Mouse (Mus musculus): ENCODE measurements around the gene Cpe.

Cpe gene

DNA sequence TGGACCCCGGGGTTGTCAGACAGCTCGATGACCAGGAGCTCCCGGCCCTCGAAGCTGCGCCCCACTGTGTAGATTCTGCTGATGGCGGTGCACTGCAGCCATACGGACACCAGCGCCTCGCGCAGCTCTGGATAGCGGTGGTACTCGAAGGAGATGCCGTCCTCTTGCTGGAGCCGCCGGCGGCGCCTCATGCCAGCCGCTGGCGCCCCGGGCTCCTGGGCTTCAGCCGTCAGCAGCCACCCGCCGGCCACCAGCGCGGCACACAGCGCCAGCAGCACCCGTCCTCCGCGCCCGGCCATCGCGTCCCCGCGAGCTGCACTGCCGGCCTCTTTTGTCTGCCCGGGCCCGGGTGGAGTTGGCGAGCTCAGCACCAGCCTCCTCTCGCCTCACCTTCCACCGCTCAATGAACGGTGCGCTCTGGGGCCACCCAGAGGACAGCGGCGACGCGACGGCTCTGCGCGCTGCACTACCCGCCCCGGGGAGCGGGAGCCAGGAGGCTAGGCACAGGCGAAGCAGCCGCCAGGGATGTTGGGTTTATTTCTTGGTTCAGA lies at the start of gene Cpe:
Cpe (minus strand) TSS at position 404 of the 551 bp plus-strand sequence.
- peak; percentile 90 for DNase-seq (ENCODE audit: low read depth, low spot score)

DNA sequence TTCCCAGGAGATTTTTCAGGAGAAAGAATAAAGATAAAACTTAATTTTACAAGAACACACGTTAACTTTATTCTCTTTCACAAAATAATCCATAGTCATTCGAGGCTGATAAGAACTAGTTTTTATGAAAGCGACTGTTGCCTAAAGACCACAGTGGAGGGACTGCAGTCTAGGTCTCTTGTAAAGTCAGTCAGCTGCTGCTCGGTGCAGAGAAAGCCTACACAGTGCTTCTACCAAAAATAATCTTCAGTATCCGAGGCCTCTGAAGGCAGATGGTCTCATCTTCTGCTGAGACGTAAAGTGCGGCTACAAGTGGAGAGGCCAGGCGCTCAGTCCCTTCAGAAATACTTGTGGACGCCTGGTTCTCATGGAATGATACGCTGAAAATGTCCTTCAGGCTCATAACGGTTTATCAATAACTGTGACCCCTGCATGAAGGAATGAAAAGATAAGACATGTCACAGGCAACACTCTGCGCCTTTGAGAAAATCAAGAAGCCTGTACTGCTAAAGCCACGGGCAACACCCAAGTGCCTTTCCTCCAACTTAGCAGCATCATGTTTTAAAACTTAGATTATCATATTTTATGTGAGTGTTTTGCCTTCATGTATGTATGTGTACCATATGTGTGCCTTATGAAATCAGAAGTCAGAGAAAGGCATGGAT lies 47.8 kb upstream of the Cpe start:
- DNase-seq (ENCODE audit: low read depth, low spot score) = no peak

DNA sequence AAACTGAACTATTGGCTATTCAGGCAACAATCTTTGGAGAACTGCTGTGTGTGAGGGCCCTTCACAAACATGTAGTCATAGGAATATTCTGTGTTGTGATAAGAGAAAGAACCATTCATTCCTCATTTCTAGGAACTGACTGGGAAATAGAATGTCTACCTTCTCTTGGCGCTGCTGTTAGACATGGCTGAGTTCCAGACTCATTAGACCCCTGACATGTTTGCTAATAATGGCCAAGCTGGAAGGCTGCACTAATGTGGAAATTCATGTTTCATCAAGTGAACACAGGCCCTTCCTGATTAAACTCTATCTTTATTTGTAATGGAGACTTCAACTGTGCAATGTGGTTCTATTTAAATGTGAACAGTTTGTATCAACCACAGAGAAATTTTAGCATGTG lies 46.1 kb upstream of the Cpe start:
- no peak for DNase-seq (ENCODE audit: low read depth, low spot score)

DNA sequence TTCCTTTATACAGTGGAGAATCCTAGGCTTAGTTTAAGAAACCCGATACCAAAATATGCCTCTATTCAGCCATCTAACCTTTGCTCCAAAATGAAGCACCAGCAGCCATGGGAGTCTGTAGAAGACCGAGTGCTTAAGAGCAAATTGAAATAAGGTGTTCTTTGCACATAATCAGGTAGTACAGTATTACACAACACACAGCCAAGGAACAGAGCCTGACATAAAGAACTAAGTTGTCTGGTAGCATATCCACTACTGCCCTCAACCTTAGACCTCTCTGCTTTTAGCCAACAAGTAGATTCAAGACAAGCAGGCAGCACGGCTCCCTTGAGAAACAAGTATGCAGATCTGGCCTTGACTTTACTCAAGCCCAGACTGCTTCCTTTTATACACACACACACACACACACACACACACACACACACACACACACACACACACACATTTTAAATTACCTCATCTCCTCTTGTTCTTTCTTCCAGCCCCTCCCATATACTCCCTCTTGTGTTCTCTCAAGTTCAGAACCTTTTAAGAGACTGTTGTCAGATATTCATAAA lies 44.0 kb upstream of the Cpe start:
- no peak for DNase-seq (ENCODE audit: low read depth, low spot score)

DNA sequence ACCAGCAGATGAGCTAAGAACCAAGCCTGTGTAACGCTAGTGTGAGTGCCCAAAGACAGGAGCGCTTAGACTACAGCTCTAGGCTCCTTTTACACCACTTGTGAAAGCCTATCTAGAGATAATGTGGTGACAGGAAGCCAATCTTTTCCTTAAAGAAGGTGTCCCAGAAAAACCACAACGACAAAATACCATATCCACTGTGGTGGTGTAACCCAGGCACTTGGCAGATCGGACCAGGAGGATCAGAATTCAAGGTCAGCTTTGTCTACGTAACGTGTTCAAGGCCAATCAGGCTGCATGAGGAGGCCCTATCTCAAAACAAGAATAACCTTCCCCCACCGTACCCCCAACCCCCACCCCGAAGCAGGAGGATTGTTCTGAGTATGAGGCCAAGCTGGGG lies 42.3 kb upstream of the Cpe start:
- no peak for DNase-seq (ENCODE audit: low read depth, low spot score)

DNA sequence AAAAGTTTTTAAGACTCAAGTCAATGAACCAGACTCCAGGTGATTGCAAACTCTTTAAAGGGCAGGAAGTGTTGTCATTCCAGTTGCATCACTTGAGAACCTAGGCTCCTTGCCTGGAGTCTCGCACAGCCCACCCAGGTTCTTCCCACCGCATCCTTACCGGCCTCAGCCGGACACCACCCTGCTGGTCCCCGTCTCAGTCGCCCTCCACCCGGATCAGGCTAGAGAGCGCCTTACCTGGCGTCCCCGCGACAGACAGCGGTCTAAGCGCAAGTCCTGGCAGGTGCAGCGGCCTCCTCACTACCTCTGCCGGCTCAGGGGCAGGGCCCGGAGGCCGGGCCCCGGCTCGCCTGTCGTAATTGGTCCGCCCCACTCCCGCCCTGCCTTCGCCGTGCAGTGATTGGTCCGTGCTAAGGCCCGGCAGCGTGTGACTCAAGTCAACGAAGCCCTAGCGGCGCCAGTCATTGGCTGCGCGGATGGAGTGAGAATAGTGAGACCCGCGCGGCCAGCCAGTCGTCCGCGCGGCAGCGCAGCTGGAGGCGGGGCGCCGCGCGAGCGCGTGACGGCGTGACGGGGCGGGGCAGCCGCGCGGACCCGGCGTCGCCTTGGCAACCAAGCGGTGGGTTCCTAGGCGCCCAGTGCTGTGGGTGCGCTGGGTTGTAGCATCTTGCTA lies 40.6 kb upstream of the Cpe start, which contains the start of gene Msmo1:
Msmo1 (minus strand) TSS at position 522 of the 673 bp plus-strand sequence.
- peak; percentile 100 for DNase-seq (ENCODE audit: low read depth, low spot score)

DNA sequence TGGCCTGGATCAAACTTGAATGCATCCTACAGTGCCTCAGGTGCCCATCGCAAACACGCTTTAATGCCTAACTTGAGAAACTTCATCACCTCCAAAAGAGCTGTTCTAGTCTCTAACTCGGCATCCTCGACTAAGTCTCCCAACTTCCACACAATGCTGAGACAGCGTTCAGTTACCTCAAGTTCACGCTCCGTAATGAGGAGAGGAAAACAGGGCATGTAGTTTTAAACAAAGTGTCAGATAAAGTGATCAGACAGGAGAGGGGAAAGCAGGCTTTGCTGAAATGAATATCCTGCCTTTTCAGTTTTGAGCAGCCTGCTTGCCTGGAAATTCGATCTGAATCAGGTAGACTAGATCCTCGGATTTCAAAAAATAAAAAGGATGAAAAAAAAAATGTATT lies 39.7 kb upstream of the Cpe start:
- no peak for DNase-seq (ENCODE audit: low read depth, low spot score)

DNA sequence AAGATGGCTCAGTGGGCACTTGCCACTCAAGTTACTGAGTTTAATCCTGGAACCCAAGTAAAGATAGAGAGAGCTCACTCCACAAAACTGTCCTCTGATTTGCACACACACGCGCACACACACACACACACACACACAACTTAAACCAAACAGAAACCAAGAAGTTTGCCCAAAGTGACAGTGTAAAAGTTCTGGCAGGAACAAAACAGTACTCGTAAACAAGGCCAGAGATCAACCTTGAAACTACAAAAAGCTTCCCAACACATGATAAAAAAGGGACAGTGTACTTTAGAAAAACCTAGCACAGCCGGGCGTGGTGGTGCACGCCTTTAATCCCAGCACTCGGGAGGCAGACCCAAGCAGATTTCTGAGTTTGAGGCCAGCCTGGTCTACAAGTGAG lies 35.3 kb upstream of the Cpe start:
- no peak for DNase-seq (ENCODE audit: low read depth, low spot score)

DNA sequence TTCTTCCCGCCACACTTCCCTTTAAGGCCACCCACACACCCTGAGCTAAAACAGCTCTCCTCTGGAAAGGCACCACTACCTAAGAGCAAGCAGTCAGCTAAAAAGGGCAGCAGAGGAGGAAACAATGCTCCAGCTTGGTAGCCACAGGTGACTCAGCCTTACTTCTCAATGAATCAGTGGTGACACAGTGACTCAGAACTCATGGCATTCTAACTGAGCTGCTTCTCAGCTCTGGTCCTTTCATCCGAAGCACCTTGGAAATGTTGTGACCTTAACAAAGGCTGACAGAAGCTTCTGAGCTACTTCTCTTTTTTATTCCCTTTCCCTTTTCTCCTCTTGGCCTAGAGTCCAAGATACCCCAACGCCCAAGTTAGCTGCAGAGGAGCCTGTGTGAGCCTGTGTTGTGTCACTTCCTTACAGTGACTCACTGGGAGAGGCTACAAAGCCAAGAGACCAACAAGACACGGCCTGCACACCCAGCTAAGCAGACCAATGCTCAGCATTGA lies 33.4 kb upstream of the Cpe start:
- DNase-seq (ENCODE audit: low read depth, low spot score) = no peak

DNA sequence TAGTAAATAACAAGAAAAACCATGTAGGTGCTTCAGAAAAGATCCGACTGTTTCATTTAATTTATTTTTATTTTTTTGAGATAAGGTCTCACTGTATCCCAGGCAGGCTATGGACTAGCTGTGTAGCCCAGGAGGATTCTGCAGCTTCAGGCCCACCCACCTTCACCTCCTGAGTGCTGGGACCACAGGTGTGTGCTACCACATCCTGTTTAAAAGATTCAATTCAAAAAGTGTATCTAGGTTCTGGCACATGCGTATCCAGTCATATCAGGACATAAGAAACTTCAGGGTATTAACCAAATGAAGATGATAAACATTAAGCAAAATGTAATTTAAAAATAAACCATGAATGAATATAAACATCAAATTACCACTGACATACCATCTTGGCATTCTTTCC lies 30.4 kb upstream of the Cpe start:
- DNase-seq (ENCODE audit: low read depth, low spot score) = no peak

DNA sequence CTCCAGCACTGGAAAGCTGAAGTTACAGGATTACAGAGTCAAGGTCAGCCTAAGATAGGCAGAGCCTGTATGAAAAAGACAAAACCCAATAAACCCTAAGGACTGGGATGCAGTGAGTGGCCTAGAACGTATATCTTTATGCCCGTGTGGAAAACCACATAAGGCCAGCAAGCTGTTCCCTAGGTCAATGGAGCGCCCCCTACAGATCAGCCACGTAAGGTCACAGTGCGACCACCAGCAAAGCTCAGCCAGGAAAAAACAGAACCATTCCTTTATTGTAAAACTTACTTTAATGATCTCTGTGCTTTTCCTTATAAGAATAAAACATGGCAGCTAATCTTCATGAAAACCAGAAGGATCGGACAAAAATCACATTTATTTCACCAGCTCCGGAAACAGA lies 25.0 kb upstream of the Cpe start:
- peak; percentile 58 for DNase-seq (ENCODE audit: low read depth, low spot score)

DNA sequence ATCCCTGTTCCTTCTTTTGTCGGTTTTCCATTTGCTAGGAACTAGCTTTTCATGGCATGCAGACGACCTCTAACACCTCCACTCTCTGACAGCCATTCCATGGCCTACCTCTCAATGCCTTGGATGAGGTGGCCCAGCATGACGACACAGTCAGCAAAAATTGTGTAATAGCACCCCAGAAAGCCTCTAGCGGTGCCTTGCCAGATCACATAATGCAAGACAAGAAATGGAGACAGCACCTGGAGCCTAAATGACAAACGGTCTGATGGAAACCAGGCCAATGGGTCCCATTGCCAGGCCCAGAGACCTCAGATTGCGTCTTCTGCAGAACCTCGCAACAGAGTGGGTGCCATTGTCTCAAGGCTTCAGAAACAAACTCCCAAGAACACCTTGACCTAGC lies 19.6 kb upstream of the Cpe start:
- DNase-seq (ENCODE audit: low read depth, low spot score) = no peak

DNA sequence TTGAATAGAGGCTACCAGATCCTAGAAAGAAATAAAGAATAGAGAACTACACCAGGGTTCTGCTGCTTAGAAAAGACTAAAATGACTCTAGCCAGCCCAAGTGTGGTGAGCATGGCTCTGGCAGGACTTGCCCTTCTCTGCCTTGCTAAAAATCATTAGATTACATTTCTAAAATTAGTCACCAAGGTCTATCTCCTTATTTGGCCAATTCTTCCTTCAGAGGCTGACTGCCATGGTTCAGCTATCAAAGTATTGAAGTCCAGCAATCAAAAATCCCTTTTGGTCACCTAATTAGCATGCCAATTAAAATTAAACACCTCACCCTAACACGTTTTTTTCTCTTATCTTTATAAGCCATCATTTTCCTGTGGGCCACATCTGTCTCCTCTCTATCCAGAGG lies 18.7 kb upstream of the Cpe start:
- DNase-seq (ENCODE audit: low read depth, low spot score) = no peak

DNA sequence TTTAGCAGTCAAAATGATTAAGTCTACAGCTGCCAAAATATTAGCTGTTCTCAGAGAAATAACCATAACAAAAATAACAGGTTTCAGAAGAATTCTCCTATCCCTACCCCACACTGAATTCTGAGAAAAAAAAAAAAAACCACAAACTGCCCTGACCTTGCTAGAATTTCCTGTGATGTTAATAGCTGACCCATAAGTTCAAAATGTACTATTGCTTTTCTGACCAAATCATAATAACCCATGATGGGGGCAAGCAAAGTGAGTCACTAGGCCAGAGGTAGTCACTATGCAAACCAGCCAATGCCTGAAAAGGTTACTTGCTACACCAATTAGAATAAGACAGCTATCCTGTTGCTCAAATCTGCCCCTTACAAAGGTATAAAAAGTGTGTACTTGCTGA lies 14.6 kb upstream of the Cpe start:
- no peak for DNase-seq (ENCODE audit: low read depth, low spot score)

DNA sequence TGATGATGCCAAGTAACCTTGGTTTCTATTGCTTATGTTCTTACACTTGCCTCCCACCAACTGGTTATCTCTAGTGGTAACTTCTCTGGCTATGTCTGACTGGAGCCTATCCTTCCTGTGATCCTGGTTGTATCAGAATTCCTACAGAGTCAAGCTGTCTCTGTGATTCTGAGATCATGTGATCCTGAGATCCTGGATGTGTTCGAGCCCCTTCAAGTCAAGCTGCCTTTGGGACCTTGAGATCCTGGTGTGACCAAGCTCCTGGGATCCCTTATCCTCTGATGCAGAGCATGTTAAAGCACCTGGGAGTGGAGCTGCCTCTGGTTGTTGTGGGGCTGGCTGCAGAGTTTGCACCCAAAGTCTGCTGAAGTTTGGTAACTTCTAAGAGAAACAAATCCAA lies 10.3 kb upstream of the Cpe start:
- no peak for DNase-seq (ENCODE audit: low read depth, low spot score)

DNA sequence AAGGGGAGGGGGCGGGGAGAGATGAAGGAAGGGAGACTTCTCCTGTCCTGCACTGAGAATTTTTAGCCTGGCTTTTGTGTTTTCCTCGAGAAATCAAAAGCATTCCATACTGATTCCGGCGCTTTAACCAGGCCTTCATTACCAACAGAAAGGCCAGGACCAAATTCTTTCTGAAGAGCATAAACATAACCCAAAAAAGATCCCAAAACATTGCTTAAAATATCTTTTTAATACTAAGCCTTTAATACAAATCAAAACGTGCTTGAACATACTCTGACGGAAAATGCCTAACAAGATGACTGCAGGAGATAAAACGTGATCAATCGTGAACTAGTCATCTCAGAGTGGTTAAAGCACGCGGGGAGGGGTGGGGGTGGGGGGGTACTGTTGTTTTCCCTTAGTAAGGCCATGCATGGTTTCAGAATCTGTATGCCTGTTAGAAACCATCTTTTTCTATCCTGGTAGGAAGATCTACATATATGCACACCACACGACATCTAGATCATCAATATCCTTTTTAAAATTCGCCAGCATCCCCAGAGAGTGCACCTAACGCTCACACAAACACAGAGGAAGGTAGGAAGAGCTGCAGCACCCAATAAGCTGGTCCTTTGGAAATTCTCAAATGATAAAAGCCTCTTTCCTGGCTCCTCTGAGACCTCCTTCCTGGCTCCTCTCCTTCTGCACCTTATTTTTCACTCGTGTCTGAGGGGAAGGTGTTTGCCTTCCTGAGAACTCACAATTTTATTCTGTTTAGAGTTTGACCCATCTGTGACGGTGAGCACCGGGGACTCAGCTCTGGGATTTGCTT lies 1.1 kb downstream of the Cpe start:
- DNase-seq (ENCODE audit: low read depth, low spot score) = no peak

DNA sequence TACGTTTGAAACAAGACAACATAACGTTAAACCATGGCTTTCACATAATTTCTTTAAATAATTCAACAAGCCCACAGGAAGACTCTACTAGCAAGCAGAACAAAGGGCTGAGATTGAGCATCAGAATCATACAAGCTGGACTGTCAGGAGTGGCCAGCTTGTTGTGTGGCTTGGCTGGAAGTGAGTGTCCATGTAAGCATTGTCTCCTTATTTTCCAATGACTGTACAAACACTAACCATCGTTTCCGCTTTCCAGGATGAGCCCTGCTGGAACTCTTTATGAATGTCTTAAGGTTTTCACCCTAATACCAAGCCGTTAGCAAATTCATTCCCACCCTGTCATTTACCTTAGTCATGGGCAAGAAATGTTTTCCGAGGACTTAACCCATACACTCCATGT lies 2.0 kb downstream of the Cpe start:
- DNase-seq (ENCODE audit: low read depth, low spot score) = no peak

DNA sequence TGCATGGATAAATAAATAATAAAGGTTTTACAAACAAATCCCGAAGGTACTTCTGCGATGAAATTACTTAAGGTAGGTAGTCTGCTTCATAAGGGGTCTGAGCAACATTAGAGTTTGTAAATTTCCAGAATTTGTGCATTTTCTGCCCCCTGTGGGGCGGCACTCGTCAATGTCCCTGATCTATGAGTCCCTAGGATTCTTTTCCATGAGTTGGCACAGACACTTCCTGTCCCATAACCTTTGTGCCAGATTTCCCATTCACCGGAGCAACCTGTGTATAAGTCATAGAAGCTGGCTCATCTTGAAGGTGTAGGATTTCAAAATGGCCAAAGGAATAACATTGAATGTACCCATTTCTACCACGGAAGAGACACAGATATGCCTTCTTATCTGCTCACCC lies 2.5 kb downstream of the Cpe start:
- DNase-seq (ENCODE audit: low read depth, low spot score) = no peak

DNA sequence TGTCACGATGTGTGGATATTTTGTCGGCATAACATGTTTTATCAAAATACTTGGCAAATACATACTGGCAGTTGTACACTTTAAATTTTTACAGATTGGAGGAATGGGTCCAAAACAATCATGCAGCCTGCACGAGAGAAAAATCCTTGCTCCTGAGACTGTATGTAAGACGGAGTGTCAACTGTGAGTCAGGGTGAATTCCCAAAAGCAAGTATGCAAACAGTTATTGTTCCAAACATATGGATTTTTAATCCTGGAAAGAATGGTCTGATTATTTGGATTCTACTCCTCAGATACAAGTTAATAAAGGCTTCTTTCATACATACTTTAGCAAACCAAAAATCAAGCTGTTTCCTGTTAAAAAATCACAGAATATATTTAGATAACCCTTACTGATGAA lies 4.1 kb downstream of the Cpe start:
- DNase-seq (ENCODE audit: low read depth, low spot score) = no peak

DNA sequence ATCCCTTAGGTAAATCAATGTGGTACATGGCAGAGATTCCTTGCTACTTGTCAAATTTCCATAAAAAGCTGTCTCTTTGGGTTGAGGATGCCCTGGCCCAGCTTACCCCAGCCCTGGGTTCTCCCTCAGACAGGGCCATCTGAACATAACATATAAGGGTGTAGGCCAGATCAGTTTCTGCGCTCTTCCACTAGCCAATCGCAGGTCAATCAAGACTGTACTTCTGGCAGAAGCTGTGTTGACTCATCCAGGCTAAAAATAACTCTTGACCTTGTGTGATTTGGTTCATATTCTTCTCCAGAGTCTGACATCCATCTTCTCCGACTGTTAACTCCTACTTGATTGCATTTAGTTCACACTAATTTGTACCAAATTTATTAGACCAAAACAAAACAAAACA lies 4.7 kb downstream of the Cpe start:
- DNase-seq (ENCODE audit: low read depth, low spot score) = no peak

DNA sequence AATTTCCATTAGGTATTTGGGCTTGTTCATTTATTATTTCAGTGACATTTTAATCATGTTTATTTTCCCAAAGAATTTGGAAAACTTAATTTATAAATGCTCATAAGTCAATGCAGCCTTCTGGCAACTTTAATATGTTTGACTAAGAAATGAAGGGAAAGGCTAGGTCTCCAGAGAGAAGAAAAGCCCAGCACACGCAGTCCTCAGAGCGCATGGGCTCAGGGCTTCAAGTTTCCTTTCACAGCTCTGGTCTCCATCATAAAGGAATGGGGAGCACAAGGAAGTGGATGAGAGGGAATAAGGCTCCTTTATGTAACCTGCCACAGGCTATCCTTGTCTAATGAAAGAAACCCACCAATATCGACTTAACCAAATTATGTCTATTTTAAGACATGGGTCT lies 10.4 kb downstream of the Cpe start:
- no peak for DNase-seq (ENCODE audit: low read depth, low spot score)

DNA sequence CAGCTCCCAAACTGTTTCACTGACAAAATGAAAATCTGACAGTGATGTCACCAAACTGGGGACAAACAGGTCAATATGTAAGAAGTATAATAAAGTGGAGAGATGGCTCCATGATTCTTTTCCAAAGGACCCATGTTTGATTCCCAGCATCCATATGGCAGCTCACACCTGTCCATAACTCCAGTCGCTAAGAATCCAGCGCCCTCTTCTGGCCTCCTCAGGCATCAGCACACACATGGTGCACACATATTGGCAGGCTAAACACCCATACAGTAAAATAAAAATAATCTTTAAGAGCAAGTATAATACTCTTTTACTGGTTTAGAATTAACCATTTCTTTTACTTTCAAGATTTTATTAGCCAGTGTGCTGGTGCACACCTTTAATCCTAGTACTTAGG lies 16.5 kb downstream of the Cpe start:
- peak; percentile 33 for DNase-seq (ENCODE audit: low read depth, low spot score)

Measured in ES-CJ7 (cell line).